Mouse (Mus musculus): ENCODE measurements around the gene Caml. TPM values are rescaled to one million over a fixed set of nuclear protein-coding genes. Genes with fewer than 3 reads are reported as not detected.

Gene Caml
- 10 to 100 TPM; 32.7 to 40.6 TPM for polyA plus RNA-seq (2017; shearing (Covaris generic))

GRCm38 (mm10) chr13:55622649-55623541 is at the start of gene Caml:
TSS of gene Caml (plus strand) at chr13:55623005.

GRCm38 (mm10) chr13:55573432-55573831 is 49.4 kb upstream of the Caml start, which contains the start of gene Tmed9:
TSS of gene Tmed9 (plus strand) at chr13:55573732.

GRCm38 (mm10) chr13:55599566-55600540 is 23.0 kb upstream of the Caml start, which contains the start of gene B4galt7:
TSS of gene B4galt7 (plus strand) at chr13:55599896.

GRCm38 (mm10) chr13:55634639-55635127 is 11.9 kb downstream of the Caml start, which contains the start of gene Ddx46:
TSS of gene Ddx46 (plus strand) at chr13:55635027.

Other genes with a start within 250 kb of the Caml start
- under 1 TPM; 0.05 to 0.13 TPM for gene Slc34a1, start 224.8 kb upstream of the Caml start, polyA plus RNA-seq (2017; shearing (Covaris generic))
- gene Pfn3, start 207.8 kb upstream of the Caml start, polyA plus RNA-seq (2017; shearing (Covaris generic)), result not detected
- gene F12, start 196.2 kb upstream of the Caml start, polyA plus RNA-seq (2017; shearing (Covaris generic)), result not detected
- gene Grk6, start 177.9 kb upstream of the Caml start, polyA plus RNA-seq (2017; shearing (Covaris generic)), result 100 to 1,000 TPM; 281 to 356 TPM
- 1 to 10 TPM; 1.7 to 2.1 TPM for gene Prr7, start 158.7 kb upstream of the Caml start, polyA plus RNA-seq (2017; shearing (Covaris generic))
- not detected for gene Dbn1, start 134.9 kb upstream of the Caml start, polyA plus RNA-seq (2017; shearing (Covaris generic))
- gene Pdlim7, start 109.3 kb upstream of the Caml start, polyA plus RNA-seq (2017; shearing (Covaris generic)), result 10 to 100 TPM; 14.8 to 15.1 TPM
- 1 to 10 TPM; 2.4 to 8.6 TPM for gene Dok3, start 93.7 kb upstream of the Caml start, polyA plus RNA-seq (2017; shearing (Covaris generic))
- gene Ddx41, start 86.3 kb upstream of the Caml start, polyA plus RNA-seq (2017; shearing (Covaris generic)), result 10 to 100 TPM; 78.5 to 92.3 TPM
- gene Fam193b, start 51.9 kb upstream of the Caml start, polyA plus RNA-seq (2017; shearing (Covaris generic)), result 10 to 100 TPM; 53.3 to 66.9 TPM
- gene Tmed9, start 49.3 kb upstream of the Caml start, polyA plus RNA-seq (2017; shearing (Covaris generic)), result 100 to 1,000 TPM; 266 to 288 TPM
- gene B4galt7, start 23.1 kb upstream of the Caml start, polyA plus RNA-seq (2017; shearing (Covaris generic)), result 10 to 100 TPM; 37.2 to 52.2 TPM
- gene Ddx46, start 12.0 kb downstream of the Caml start, polyA plus RNA-seq (2017; shearing (Covaris generic)), result 10 to 100 TPM; 60.5 to 74.3 TPM
- gene B230219D22Rik, start 70.1 kb downstream of the Caml start, polyA plus RNA-seq (2017; shearing (Covaris generic)), result 10 to 100 TPM; 19.0 to 26.0 TPM
- gene Txndc15, start 91.6 kb downstream of the Caml start, polyA plus RNA-seq (2017; shearing (Covaris generic)), result 10 to 100 TPM; 51.4 to 65.6 TPM
- gene Pcbd2, start 104.4 kb downstream of the Caml start, polyA plus RNA-seq (2017; shearing (Covaris generic)), result 10 to 100 TPM; 50.3 to 54.4 TPM
- gene Catsper3, start 161.6 kb downstream of the Caml start, polyA plus RNA-seq (2017; shearing (Covaris generic)), result 1 to 10 TPM in 1 of 2 experiments, not detected in 1; 1.6 TPM
- gene Pitx1, start 213.2 kb downstream of the Caml start, polyA plus RNA-seq (2017; shearing (Covaris generic)), result under 1 TPM in 1 of 2 experiments, not detected in 1; 0.77 TPM